In genomic region chr10:93043195-93043594, GRCm38 (mm10) we compare ENCODE assay signal across 26 mouse cellular contexts.
"Had no signal": no experiment of that assay in that cellular context is flagged by ENCODE, and none has a peak within 500 bp of the region (broad histone marks: within the 10 kb centered on the region; RNA-seq: fewer than 3 reads in every experiment).

No protein-coding gene starts in this region.

- ATAC-seq: hindbrain, postnatal 0 days; intestine, embryonic 16.5 days had no signal

- H3K9me3 ChIP-seq: heart, embryonic 13.5 days; heart, embryonic 15.5 days; hindbrain, embryonic 13.5 days; hindbrain, embryonic 15.5 days; kidney, embryonic 15.5 days; limb, embryonic 10.5 days; limb, embryonic 12.5 days; liver, embryonic 13.5 days had no signal

- H3K9ac ChIP-seq: heart, embryonic 13.5 days; heart, embryonic 15.5 days; hindbrain, embryonic 13.5 days; hindbrain, embryonic 15.5 days; kidney, embryonic 15.5 days; limb, embryonic 12.5 days; liver, embryonic 13.5 days had no signal

- H3K4me2 ChIP-seq: heart, embryonic 13.5 days; heart, embryonic 15.5 days; hindbrain, embryonic 13.5 days; hindbrain, embryonic 15.5 days; kidney, embryonic 15.5 days; limb, embryonic 12.5 days; liver, embryonic 11.5 days; liver, embryonic 13.5 days had no signal

- H3K27ac ChIP-seq: heart, adult 2 months; heart, embryonic 13.5 days; heart, embryonic 15.5 days; hindbrain, embryonic 13.5 days; hindbrain, embryonic 15.5 days; hindbrain, postnatal 0 days; kidney, embryonic 15.5 days; kidney, postnatal 0 days; layer of hippocampus, adult 2 months; left cerebral cortex, adult 2 months; limb, embryonic 10.5 days; limb, embryonic 12.5 days; liver, embryonic 13.5 days had no signal

- H3K27me3 ChIP-seq: heart, embryonic 13.5 days; heart, embryonic 15.5 days; hindbrain, embryonic 13.5 days; hindbrain, embryonic 15.5 days; kidney, embryonic 15.5 days; limb, embryonic 12.5 days; liver, embryonic 13.5 days had no signal

- H3K36me3 ChIP-seq: heart, embryonic 13.5 days; heart, embryonic 15.5 days; hindbrain, embryonic 13.5 days; hindbrain, embryonic 15.5 days; kidney, embryonic 15.5 days; limb, embryonic 10.5 days; limb, embryonic 12.5 days; liver, embryonic 13.5 days had no signal

- H3K4me3 ChIP-seq: heart, adult 2 months; heart, embryonic 13.5 days; heart, embryonic 15.5 days; hindbrain, embryonic 13.5 days; hindbrain, embryonic 15.5 days; kidney, embryonic 15.5 days; layer of hippocampus, adult 2 months; left cerebral cortex, adult 2 months; limb, embryonic 10.5 days; limb, embryonic 12.5 days; liver, embryonic 13.5 days had no signal

- DNase-seq: gastrocnemius, postnatal 14 days; gastrocnemius, postnatal 36 days; heart, adult 11 months; heart, adult 2 months; heart, postnatal 14 days; heart, postnatal 36 days; kidney, adult 11 months; kidney, adult 2 months; kidney, adult 9 months; kidney, postnatal 25 days; kidney, postnatal 4 days; liver; liver, embryonic 13.5 days had no signal

- H3K4me1 ChIP-seq: hindbrain, embryonic 13.5 days; hindbrain, embryonic 15.5 days; kidney, embryonic 15.5 days; limb, embryonic 10.5 days; limb, embryonic 12.5 days; liver, embryonic 13.5 days had no signal
